Mouse (Mus musculus): ENCODE measurements around the gene Mgea5. TPM values are rescaled to one million over a fixed set of nuclear protein-coding genes. Genes with fewer than 3 reads are reported as not detected.

The Mgea5 gene
- total and polyA plus RNA-seq, 3 experiments: 66.4 to 69.8 (median 69.4) TPM

DNA sequence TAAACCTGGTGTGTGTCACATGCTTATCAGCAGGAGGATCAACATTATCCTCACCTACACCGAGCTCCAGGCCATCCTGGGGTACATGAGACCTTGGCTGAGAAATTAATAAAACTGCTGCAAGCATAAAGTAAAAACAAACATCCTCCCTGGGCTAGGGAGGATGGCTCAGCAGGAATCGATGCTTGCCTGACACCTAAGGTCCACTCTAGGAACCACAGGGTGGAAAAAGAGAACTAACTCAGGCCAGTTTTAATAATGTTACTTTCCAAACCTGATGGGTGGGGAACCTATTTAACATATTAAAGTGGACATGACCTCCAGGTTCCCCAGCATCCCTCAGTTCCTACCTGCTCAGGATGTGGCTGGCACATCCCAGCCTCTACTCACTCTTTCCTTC is 47.0 kb upstream of the Mgea5 start:
- H3K9ac ChIP-seq (ENCODE audit: insufficient read depth, low read depth): no peak overlapping the region
- H3K79me2 ChIP-seq (replicated peaks; ENCODE audit: control insufficient read depth, extremely low read depth, insufficient read depth, poor library complexity, severe bottlenecking): no peaks in the 10 kb centered on the region
- peaks cover 3% of the 10 kb centered on the region for H3K9me3 ChIP-seq (replicated peaks; ENCODE audit: low read length)
- TF ChIP-seq MAFK (IDR thresholded peaks at IDR 0.05; ENCODE audit: insufficient replicate concordance, low read length): no peak
- peak; percentile 3 for TF ChIP-seq RAD21 (IDR thresholded peaks at IDR 0.05; ENCODE audit: low read depth, low read length)
- no peaks in the 10 kb centered on the region for H3K27me3 ChIP-seq (replicated peaks)
- dilution Hi-C loops (cut with MboI; ENCODE audit: extremely low pct_ligation_motif_present, extremely low pct_unique_long_range_greater_than_20kb, low sequenced_read_pairs) (no loop called here), in situ Hi-C loops (cut with MboI; ENCODE audit: low pct_ligation_motif_present, low pct_unique_long_range_greater_than_20kb, low sequenced_read_pairs) (no loop called here)
- no peak overlapping the region for H3K27ac ChIP-seq (ENCODE audit: insufficient read depth, low read depth)
- no peak overlapping the region for H3K4me3 ChIP-seq (replicated peaks in 1 of 3; ENCODE audit: low read depth in 2 of 3, low read length in 2 of 3, poor library complexity in 1 of 3)
- H3K4me1 ChIP-seq (ENCODE audit: control insufficient read depth in 1 of 2, insufficient read depth in 2 of 2): peaks cover 0 to 2% of the 10 kb centered on the region in 2 experiments; a peak in 1 of 4 replicates
- H3K36me3 ChIP-seq (replicated peaks in 1 of 2; ENCODE audit: control insufficient read depth in 1 of 2, insufficient read depth in 1 of 2, low read length in 1 of 2): no peaks in the 10 kb centered on the region
- no peak for DNase-seq (ENCODE audit: extremely low read depth)
- no peak overlapping the region for H3K4me2 ChIP-seq (ENCODE audit: insufficient read depth, low read depth, poor library complexity, severe bottlenecking)

DNA sequence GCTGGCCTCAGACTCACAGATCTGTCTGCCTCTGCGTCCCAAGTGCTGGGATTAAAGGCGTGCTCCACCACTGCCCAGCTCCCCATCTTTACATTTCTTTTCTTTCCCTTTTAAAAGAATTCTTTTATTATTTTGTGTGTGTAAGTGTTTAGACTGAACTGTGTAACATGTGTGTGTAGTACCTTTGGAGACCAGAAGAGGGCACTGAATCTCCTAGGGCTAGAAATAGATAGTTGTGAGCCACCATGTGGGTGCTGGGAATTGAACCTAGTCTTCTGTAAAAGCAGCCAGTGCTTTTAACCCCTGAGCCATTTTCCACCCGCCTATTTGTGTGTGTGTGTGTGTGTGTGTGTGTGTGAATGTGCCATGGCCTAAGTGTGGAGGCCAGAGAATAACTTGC is 44.1 kb upstream of the Mgea5 start:
- no peaks in the 10 kb centered on the region for H3K27me3 ChIP-seq (replicated peaks)
- no peak for DNase-seq (ENCODE audit: extremely low read depth)
- TF ChIP-seq MAX (IDR thresholded peaks at IDR 0.05; ENCODE audit: low read length) (no peak), CTCF (conservative IDR thresholded peaks at IDR 0.05 in 1 of 2, IDR thresholded peaks at IDR 0.05 in 1 of 2; ENCODE audit: low read depth in 2 of 2, low read length in 2 of 2) (peak in 1 of 2 experiments; percentile 9; a peak in 1 of 4 replicates)
- dilution Hi-C loops (cut with MboI; ENCODE audit: extremely low pct_ligation_motif_present, extremely low pct_unique_long_range_greater_than_20kb, low sequenced_read_pairs): no loop called here
- no peak overlapping the region for H3K9ac ChIP-seq (ENCODE audit: insufficient read depth, low read depth)
- peaks cover 3% of the 10 kb centered on the region for H3K9me3 ChIP-seq (replicated peaks; ENCODE audit: low read length)
- no peak overlapping the region for H3K4me3 ChIP-seq (replicated peaks in 1 of 3; ENCODE audit: low read depth in 2 of 3, low read length in 2 of 3, poor library complexity in 1 of 3)
- no peak overlapping the region for H3K27ac ChIP-seq (ENCODE audit: insufficient read depth, low read depth)
- no peaks in the 10 kb centered on the region for H3K36me3 ChIP-seq (replicated peaks in 1 of 2; ENCODE audit: control insufficient read depth in 1 of 2, insufficient read depth in 1 of 2, low read length in 1 of 2)
- in situ Hi-C loops (cut with MboI; ENCODE audit: low pct_ligation_motif_present, low pct_unique_long_range_greater_than_20kb, low sequenced_read_pairs): no loop called here
- H3K4me1 ChIP-seq (ENCODE audit: control insufficient read depth in 1 of 2, insufficient read depth in 2 of 2): no peaks in the 10 kb centered on the region
- H3K4me2 ChIP-seq (ENCODE audit: insufficient read depth, low read depth, poor library complexity, severe bottlenecking): no peak overlapping the region
- no peaks in the 10 kb centered on the region for H3K79me2 ChIP-seq (replicated peaks; ENCODE audit: control insufficient read depth, extremely low read depth, insufficient read depth, poor library complexity, severe bottlenecking)

DNA sequence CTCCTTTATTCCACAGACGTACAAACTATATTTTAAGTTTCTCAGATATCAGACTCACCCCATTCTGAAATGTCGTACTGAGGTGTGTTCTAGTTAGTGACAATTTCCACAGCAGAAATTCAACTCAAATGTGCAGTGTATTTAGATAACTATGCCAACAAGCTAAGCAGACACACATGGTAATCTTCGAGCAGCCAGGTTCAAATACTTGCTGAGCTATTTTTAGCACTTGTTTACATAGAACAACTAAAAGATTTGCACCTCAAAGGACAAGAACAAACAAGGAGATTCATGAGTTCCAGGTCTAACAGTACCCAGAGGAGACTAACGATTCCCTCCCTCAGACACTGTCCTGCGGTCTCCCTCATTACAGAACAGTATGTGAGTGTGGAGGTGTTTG is 43.5 kb upstream of the Mgea5 start:
- no peak for DNase-seq (ENCODE audit: extremely low read depth)
- no peak overlapping the region for H3K27ac ChIP-seq (ENCODE audit: insufficient read depth, low read depth)
- H3K79me2 ChIP-seq (replicated peaks; ENCODE audit: control insufficient read depth, extremely low read depth, insufficient read depth, poor library complexity, severe bottlenecking): no peaks in the 10 kb centered on the region
- H3K36me3 ChIP-seq (replicated peaks in 1 of 2; ENCODE audit: control insufficient read depth in 1 of 2, insufficient read depth in 1 of 2, low read length in 1 of 2): no peaks in the 10 kb centered on the region
- dilution Hi-C loops (cut with MboI; ENCODE audit: extremely low pct_ligation_motif_present, extremely low pct_unique_long_range_greater_than_20kb, low sequenced_read_pairs): no loop called here
- no peaks in the 10 kb centered on the region for H3K4me1 ChIP-seq (ENCODE audit: control insufficient read depth in 1 of 2, insufficient read depth in 2 of 2)
- in situ Hi-C loops (cut with MboI; ENCODE audit: low pct_ligation_motif_present, low pct_unique_long_range_greater_than_20kb, low sequenced_read_pairs): no loop called here
- H3K4me3 ChIP-seq (replicated peaks in 1 of 3; ENCODE audit: low read depth in 2 of 3, low read length in 2 of 3, poor library complexity in 1 of 3): no peak overlapping the region
- TF ChIP-seq E2F4 (IDR thresholded peaks at IDR 0.05; ENCODE audit: insufficient replicate concordance, low read depth, low read length): no peak
- TF ChIP-seq POLR2A (IDR thresholded peaks at IDR 0.05; ENCODE audit: low read depth, low read length): no peak
- no peak for TF ChIP-seq MAFK (IDR thresholded peaks at IDR 0.05; ENCODE audit: insufficient replicate concordance, low read length)
- TF ChIP-seq ELF1 (IDR thresholded peaks at IDR 0.05; ENCODE audit: low read depth, low read length): no peak
- no peak for TF ChIP-seq EP300 (IDR thresholded peaks at IDR 0.05; ENCODE audit: low read length)
- no peak for TF ChIP-seq NELFE (IDR thresholded peaks at IDR 0.05; ENCODE audit: low read depth, low read length)
- TF ChIP-seq MXI1 (IDR thresholded peaks at IDR 0.05; ENCODE audit: low read depth, low read length): no peak
- no peak for TF ChIP-seq TBP (conservative IDR thresholded peaks at IDR 0.05; ENCODE audit: low read depth, low read length)
- no peak for TF ChIP-seq ZNF384 (IDR thresholded peaks at IDR 0.05; ENCODE audit: low read depth, low read length)
- no peak for TF ChIP-seq GABPA (IDR thresholded peaks at IDR 0.05; ENCODE audit: insufficient replicate concordance, low read depth, low read length)
- TF ChIP-seq MEF2A (IDR thresholded peaks at IDR 0.05; ENCODE audit: borderline replicate concordance, low read depth, low read length): no peak
- TF ChIP-seq JUN (IDR thresholded peaks at IDR 0.05; ENCODE audit: insufficient read depth, low read depth, low read length): no peak
- TF ChIP-seq ZC3H11A (IDR thresholded peaks at IDR 0.05; ENCODE audit: low read depth, low read length): no peak
- TF ChIP-seq TCF12 (IDR thresholded peaks at IDR 0.05; ENCODE audit: low read depth, low read length): no peak
- TF ChIP-seq KAT2A (IDR thresholded peaks at IDR 0.05; ENCODE audit: insufficient replicate concordance, low read length): no peak
- TF ChIP-seq UBTF (IDR thresholded peaks at IDR 0.05; ENCODE audit: low read depth, low read length): no peak
- H3K9me3 ChIP-seq (replicated peaks; ENCODE audit: low read length): peaks cover 3% of the 10 kb centered on the region
- H3K9ac ChIP-seq (ENCODE audit: insufficient read depth, low read depth): no peak overlapping the region
- no peaks in the 10 kb centered on the region for H3K27me3 ChIP-seq (replicated peaks)
- H3K4me2 ChIP-seq (ENCODE audit: insufficient read depth, low read depth, poor library complexity, severe bottlenecking): no peak overlapping the region

All from CH12.LX (cell line).